Mouse (Mus musculus) megakaryocyte, embryonic 14.5 days (primary cell): ENCODE data around the gene Cnot11. TPM values are rescaled to one million over a fixed set of nuclear protein-coding genes. Genes with fewer than 3 reads are reported as not detected.

Experiments
- H3K27me3 ChIP-seq: replicated peaks from 2 replicates; pipeline ENCODE3; 2012; ENCODE audit warnings: inconsistent platforms
- H3K36me3 ChIP-seq: replicated peaks from 2 replicates; pipeline ENCODE3; 2012; ENCODE audit warnings: low read length, inconsistent platforms, mixed read lengths
- H3K4me1 ChIP-seq: 2 replicates; pipeline ENCODE4 v1.6.1; 2012; ENCODE audit warnings: inconsistent platforms
- H3K4me3 ChIP-seq: replicated peaks from 2 replicates; pipeline ENCODE3; 2012; ENCODE audit warnings: moderate library complexity, mild to moderate bottlenecking, inconsistent platforms
- H3K9me3 ChIP-seq: 2 replicates; pipeline ENCODE4 v1.6.1; 2012; ENCODE audit warnings: inconsistent platforms
- FLI1 ChIP-seq: IDR thresholded peaks from 2 replicates; pipeline ENCODE4 v1.6.1; 2012; ENCODE audit warnings: low read length, inconsistent platforms, mixed read lengths
- GATA1 ChIP-seq: IDR thresholded peaks from 3 replicates; pipeline ENCODE4 v1.6.1; 2012; ENCODE audit warnings: mixed read lengths, low read length, inconsistent platforms, borderline replicate concordance
- polyA plus RNA-seq: library from polyadenylated mRNA; stranded (reverse); fragments of >175 nt; gene quantifications from 2 replicates; pipeline ENCODE4 v1.2.3, GENCODE M21; 2012; ENCODE audit warnings: low replicate concordance; ENCODE audit not compliant: insufficient read depth

Gene Cnot11
- 29.4 and 46.8 TPM in 2 replicates for polyA plus RNA-seq

DNA sequence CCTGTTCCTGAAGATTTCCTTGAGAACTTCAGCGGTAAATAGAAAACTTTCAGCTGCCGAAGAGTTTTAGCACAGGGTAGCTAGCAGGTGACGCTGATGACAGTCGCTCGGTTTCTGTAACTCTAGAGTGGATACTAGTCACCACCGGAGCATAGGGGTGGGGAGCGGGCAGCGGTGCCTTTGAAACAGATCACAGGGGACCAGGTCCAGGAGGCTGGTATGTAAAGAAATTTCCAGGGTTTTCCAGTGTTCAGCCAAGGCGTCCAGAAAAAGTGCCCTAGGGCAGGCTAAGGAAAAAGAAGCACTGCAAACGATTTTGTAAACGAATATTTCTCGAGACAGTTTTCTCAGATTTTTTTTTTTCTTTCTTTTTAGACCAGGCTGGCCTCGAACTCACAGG lies at the start of gene Cnot11:
Gene Cnot11, plus strand, starts transcription at position 162 of the 400 bp plus-strand sequence.
- H3K4me3 ChIP-seq, result peak within 1 kb of the TSS; percentile 99
- TF ChIP-seq FLI1, result no peak
- TF ChIP-seq GATA1, result no peak
- peaks cover 26% of the 10 kb centered on the region for H3K36me3 ChIP-seq

DNA sequence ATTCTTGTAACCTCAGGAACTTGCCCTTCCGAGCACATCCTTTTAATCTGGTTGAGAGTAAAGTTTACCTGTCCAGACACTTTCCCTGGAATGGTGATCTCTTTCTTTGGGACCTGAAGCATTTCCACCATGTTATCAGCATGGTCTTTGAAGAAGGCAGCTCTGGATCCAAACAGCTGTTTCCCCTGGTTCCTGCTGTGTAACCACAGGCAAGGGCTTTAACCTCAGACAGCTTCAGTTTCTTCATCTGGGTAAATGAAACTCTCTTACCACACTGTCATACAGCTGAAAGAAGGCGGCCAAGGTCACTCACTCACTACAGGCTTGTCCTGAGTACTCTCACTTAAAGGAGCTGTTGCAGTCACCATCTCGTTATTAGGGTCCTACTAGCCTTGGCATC lies 47.4 kb upstream of the Cnot11 start:
- H3K4me1 ChIP-seq, result peaks cover 48% of the 10 kb centered on the region
- peak; percentile 61; the same call in 1 of the 3 replicates for TF ChIP-seq GATA1
- peak; percentile 73 for TF ChIP-seq FLI1
- no peaks in the 10 kb centered on the region for H3K36me3 ChIP-seq
- no peaks in the 10 kb centered on the region for H3K9me3 ChIP-seq
- H3K4me3 ChIP-seq, result peak overlapping the region; percentile 43
- H3K27me3 ChIP-seq, result peaks cover 7% of the 10 kb centered on the region

More for the DNA sequence above, at the start of gene Cnot11:
- Histone ChIP-seq H3K9me3 (0 out of 2 replicates have a peak, but pooled peaks cover under 1% of the 10 kb centered on the region), H3K4me1 (peaks cover 48% of the 10 kb centered on the region), H3K27me3 (no peaks in the 10 kb centered on the region)

DNA sequence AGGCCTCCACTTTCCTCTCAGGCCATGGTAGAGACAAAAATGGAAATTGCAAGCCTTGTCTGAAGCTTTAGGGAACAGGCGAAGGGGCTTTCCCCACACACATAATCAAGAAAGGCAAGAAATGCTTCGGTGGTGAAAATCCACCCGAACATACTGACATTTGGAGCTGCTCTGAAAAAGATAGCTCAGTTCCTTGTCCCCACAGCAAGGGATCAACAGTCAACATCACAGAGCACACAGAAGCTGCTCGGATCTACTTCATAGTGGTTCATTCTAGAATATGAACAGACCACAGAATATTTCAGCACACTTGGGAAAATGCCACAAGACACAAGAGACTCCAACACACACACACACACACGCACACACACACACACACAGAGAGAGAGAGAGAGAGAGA lies 41.6 kb upstream of the Cnot11 start:
- H3K9me3 ChIP-seq, result peaks cover 15% of the 10 kb centered on the region
- peak overlapping the region; percentile 23 for H3K4me3 ChIP-seq
- H3K4me1 ChIP-seq, result peaks cover 20% of the 10 kb centered on the region
- TF ChIP-seq GATA1, result no peak
- no peak for TF ChIP-seq FLI1
- no peaks in the 10 kb centered on the region for H3K36me3 ChIP-seq
- peaks cover 1% of the 10 kb centered on the region for H3K27me3 ChIP-seq

DNA sequence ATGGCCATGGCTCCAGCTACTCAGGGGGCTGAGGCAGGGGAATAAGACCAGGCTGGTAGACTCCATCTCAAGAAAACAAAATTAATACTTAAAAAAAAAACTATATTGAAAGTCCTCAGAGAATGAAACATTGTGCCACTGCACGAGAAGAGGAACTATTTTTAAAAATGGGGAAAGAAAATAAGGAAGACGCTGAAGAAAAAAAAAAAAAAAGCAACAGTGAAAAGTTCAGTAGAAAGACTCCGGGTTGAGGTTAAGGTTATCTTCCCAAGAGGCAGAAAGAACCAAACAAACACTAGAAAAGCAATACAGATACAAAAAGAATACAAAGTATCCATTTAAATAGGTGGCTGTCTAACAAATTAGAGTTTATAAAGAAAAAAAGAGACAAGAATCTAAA lies 41.1 kb upstream of the Cnot11 start:
- Histone ChIP-seq H3K4me3 (no peak overlapping the region), H3K36me3 (no peaks in the 10 kb centered on the region)

DNA sequence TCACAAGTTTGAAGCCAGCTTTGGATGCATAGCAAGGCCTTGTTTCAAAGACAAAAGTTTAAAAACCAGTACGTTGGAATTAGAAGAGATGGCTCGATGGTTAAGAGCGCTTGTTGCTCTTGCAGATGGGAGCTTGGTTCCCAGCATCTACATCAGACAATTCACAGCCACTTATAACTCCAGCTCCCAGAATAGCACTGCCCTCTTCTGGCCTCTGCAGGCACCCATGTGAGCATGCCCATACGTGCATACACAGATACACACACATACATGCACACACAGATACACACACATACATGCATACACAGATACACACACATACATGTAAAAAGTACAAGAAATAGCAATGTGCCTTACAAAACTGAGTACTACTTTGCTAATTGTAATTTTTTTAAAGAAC lies 37.8 kb upstream of the Cnot11 start:
- TF ChIP-seq FLI1 (no peak), GATA1 (no peak)
- Histone ChIP-seq H3K4me1 (peaks cover 19% of the 10 kb centered on the region), H3K27me3 (peaks cover 16% of the 10 kb centered on the region), H3K4me3 (no peak overlapping the region), H3K36me3 (no peaks in the 10 kb centered on the region), H3K9me3 (peaks cover 32% of the 10 kb centered on the region)

More for the DNA sequence above, 41.1 kb upstream of the Cnot11 start:
- Histone ChIP-seq H3K4me1 (peaks cover 18% of the 10 kb centered on the region), H3K27me3 (peaks cover 1% of the 10 kb centered on the region), H3K9me3 (peaks cover 15% of the 10 kb centered on the region)
- TF ChIP-seq GATA1 (no peak), FLI1 (no peak)

DNA sequence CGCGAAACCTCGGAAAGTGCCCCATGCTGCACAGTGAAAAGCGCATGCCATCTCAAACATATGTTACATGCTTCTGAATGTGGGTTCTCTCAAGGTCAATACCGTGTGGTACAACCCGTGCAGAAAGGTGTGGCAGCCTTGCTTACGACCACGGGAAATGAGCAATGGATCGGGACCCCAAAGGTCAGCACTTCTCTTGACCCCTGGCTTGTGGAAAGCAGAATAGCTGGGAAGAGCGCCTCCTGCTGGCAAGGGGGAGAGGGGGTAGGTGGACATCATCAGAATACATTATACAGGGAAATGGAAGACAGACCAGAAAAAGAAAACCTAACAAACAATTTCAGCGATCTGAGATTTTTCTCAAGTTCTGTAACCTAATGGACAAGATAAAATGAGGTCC lies 37.0 kb upstream of the Cnot11 start:
- TF ChIP-seq GATA1 (no peak), FLI1 (no peak)

DNA sequence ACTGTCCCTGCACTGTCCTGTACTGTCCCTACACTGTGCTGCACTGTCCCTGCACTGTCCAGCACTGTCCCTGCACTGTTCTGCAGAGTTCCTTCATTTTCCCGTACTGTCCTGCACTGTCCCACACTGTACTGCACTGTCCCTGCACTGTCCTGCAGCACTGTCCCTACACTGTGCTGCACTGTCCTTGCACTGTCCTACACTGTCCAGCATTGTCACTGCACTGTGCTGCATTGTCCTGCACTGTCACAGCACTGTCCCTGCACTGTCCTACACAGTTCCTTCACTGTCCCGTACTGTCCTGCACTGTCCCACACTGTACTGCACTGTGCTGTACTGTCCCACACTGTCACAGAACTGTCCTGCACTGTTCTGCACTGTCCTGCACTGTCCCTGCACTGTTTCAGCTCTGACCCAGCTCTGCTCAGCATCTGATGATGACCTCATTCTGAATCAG lies 35.3 kb upstream of the Cnot11 start:
- no peaks in the 10 kb centered on the region for H3K36me3 ChIP-seq

More for the DNA sequence above, 37.0 kb upstream of the Cnot11 start:
- Histone ChIP-seq H3K36me3 (no peaks in the 10 kb centered on the region), H3K4me1 (peaks cover 12% of the 10 kb centered on the region), H3K27me3 (peaks cover 19% of the 10 kb centered on the region), H3K4me3 (no peak overlapping the region), H3K9me3 (peaks cover 38% of the 10 kb centered on the region)

DNA sequence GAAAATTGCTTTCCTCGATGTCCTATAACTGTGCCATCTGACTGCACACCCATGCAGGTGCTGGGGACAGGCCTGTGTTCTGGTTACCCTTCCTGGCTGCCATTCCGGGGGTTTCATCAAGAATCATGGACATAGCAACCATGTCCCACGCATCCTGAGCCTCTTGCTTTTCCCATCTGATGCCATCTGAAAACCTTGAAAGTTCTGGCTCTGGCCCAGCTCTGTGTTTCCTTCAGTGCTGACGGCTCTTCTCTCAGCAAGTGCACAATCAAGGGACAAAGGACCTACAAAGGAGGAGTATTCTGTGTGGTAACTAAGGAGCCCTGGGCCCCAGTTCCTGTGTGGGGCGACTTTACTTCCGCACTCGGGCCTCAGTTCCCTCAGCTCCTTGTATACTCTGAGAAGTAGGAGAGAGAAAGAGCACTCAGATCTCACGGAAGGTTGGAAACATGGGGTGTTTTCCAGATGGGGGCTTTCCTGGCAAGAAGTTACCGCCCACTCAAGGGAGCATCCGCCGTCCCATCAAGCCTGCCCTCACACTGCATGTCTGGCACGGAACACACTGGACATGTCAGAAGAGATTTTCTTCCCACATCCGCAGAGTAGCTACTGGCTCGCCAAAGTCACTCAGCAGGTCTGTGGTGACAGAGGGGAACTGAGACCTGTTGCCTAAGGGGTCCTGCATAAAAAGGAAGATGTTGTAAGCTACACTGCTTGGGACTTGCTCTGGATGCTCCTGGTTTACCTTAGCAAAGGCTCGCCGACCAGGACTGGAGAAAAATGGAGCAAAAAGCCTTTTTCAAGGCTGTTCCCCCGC lies 31.8 kb upstream of the Cnot11 start:
- H3K4me1 ChIP-seq, result peaks cover 13% of the 10 kb centered on the region
- H3K4me3 ChIP-seq, result peak overlapping the region; percentile 44
- TF ChIP-seq GATA1, result no peak
- no peak for TF ChIP-seq FLI1
- peaks cover 23% of the 10 kb centered on the region for H3K9me3 ChIP-seq
- peaks cover 41% of the 10 kb centered on the region for H3K27me3 ChIP-seq
- no peaks in the 10 kb centered on the region for H3K36me3 ChIP-seq

More for the DNA sequence above, 35.3 kb upstream of the Cnot11 start:
- Histone ChIP-seq H3K27me3 (peaks cover 25% of the 10 kb centered on the region), H3K4me1 (peaks cover 13% of the 10 kb centered on the region), H3K9me3 (peaks cover 38% of the 10 kb centered on the region), H3K4me3 (peak overlapping the region; percentile 88)
- no peak for TF ChIP-seq FLI1
- no peak for TF ChIP-seq GATA1

DNA sequence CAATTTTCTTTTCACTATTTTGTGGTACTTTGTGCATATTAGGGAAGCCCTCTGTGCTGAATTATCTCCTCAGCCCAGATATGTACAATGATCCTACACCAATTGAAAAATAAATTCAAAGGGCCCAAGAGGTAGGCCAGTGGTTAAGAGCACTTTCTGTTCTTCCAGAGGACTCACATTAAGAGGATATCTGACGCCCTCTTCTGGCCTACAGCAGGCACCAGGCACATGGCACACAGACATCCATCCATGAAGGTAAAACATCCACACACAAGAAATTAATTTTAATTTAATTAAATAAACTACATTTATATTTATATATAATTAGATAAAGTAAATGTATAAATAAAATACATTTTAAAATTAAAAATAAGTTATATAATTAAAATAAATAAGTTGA lies 30.5 kb upstream of the Cnot11 start:
- Histone ChIP-seq H3K4me1 (peaks cover 12% of the 10 kb centered on the region), H3K4me3 (no peak overlapping the region), H3K27me3 (peaks cover 43% of the 10 kb centered on the region), H3K9me3 (peaks cover 23% of the 10 kb centered on the region), H3K36me3 (no peaks in the 10 kb centered on the region)
- TF ChIP-seq GATA1 (no peak), FLI1 (no peak)

DNA sequence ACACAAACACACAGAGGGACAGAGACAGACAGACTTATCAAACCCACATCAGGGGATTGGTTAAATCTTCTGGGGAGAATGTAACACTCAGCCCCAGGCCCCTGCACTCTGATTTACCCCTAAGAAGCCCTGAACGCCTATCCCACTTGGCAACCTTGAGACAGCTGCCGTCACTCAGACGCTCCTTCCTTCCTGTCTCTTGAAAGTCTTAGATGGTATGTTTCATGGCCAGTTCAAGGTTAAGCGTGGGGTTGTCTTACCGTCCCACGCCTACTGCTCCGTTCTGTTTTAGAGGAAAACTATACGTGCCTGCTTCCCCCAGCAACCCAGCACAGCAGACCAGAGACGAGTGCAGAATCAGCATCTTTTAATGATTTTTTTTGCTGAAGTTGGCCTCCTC lies 29.2 kb upstream of the Cnot11 start:
- Histone ChIP-seq H3K9me3 (peaks cover 18% of the 10 kb centered on the region), H3K27me3 (peaks cover 42% of the 10 kb centered on the region), H3K4me3 (no peak overlapping the region), H3K4me1 (peaks cover 11% of the 10 kb centered on the region), H3K36me3 (no peaks in the 10 kb centered on the region)
- TF ChIP-seq FLI1 (no peak), GATA1 (no peak)
